Mouse (Mus musculus) cerebellum, adult 2 months (tissue): ENCODE data around the gene F12. TPM values are rescaled to one million over a fixed set of nuclear protein-coding genes. Genes with fewer than 3 reads are reported as not detected.

Experiments used
- DNase-seq, 2 experiments: peaks; one replicate each; pipeline ENCODE4 v3.0.0; 2021
- H3K27ac ChIP-seq: fragments of 200-500 bp; 2 replicates; pipeline ENCODE4 v1.5.1; 2012; ENCODE audit warnings: low read length, control low read depth, inconsistent platforms; ENCODE audit not compliant: insufficient read depth
- H3K27me3 ChIP-seq: fragments of 200-500 bp; 2 replicates; pipeline ENCODE4 v1.6.1; 2012; ENCODE audit warnings: inconsistent platforms, mild to moderate bottlenecking, low read length, moderate library complexity; ENCODE audit not compliant: control insufficient read depth, insufficient read depth
- H3K4me1 ChIP-seq: fragments of 200-500 bp; 2 replicates; pipeline ENCODE4 v1.6.1; 2011; ENCODE audit warnings: low read length; ENCODE audit not compliant: control insufficient read depth, insufficient read depth
- H3K4me3 ChIP-seq: fragments of 200-500 bp; replicated peaks from 2 replicates; pipeline ENCODE3; 2011; ENCODE audit warnings: mild to moderate bottlenecking, low read depth, low read length, control low read depth; ENCODE audit not compliant: insufficient read depth
- CTCF ChIP-seq: fragments of 200-500 bp; IDR thresholded peaks from 2 replicates; pipeline ENCODE4 v1.5.1; 2011; ENCODE audit warnings: low read depth, mild to moderate bottlenecking, control low read depth, low read length, moderate library complexity, borderline replicate concordance; ENCODE audit not compliant: insufficient read depth
- POLR2A ChIP-seq: fragments of 200-500 bp; IDR thresholded peaks from 2 replicates; pipeline ENCODE4 v1.6.1; 2011; ENCODE audit warnings: low read length, control low read depth, borderline replicate concordance; ENCODE audit not compliant: insufficient read depth
- WGBS: fragments of 180-500 bp; shearing (Covaris S2); methylation state at CpG from one replicate; pipeline ENCODE4 v1.1.7; 2018; 5-methylcytosine and 5-hydroxymethylcytosine counted together
- polyA plus RNA-seq: library from polyadenylated mRNA; depleted of rRNA; stranded (reverse); fragments of >200 nt; gene quantifications from 2 replicates; pipeline ENCODE4 v1.2.3, GENCODE M21; 2012

Gene F12
- polyA plus RNA-seq, 1 experiment = 0.11 TPM

GRCm38 (mm10) chr13:55429226-55429888 lies 2.8 kb upstream of the F12 start:
- Histone ChIP-seq H3K4me3 (no peak overlapping the region), H3K27me3 (no peaks in the 10 kb centered on the region), H3K4me1 (no peaks in the 10 kb centered on the region), H3K27ac (no peak overlapping the region)
- no peak for DNase-seq
- WGBS = 82% methylated on average over 12 of the region's 12 CpGs
- TF ChIP-seq POLR2A (no peak), CTCF (no peak)

- Histone ChIP-seq H3K27me3 (no peaks in the 10 kb centered on the region), H3K27ac (no peak overlapping the region), H3K4me1 (peaks cover 4% of the 10 kb centered on the region; the same call in 1 of the 2 replicates), H3K4me3 (peak overlapping the region; percentile 23)
- peak; percentile 57 to 71 for DNase-seq
- TF ChIP-seq POLR2A (no peak), CTCF (peak; percentile 77)
- WGBS = 15% methylated on average over 35 of the region's 35 CpGs
Observed at GRCm38 (mm10) chr13:55420933-55421800, 5.4 kb downstream of the F12 start.

GRCm38 (mm10) chr13:55420018-55420932 lies 6.3 kb downstream of the F12 start:
- no peak for TF ChIP-seq CTCF
- TF ChIP-seq POLR2A = no peak
- no peak overlapping the region for H3K27ac ChIP-seq
- no peak overlapping the region for H3K4me3 ChIP-seq
- peaks cover 4% of the 10 kb centered on the region; the same call in 1 of the 2 replicates for H3K4me1 ChIP-seq
- no peaks in the 10 kb centered on the region for H3K27me3 ChIP-seq
- peak in 1 of 2 experiments; percentile 16 for DNase-seq
- WGBS = 30% methylated on average over 50 of the region's 51 CpGs

- WGBS = 85% methylated on average over 5 of the region's 5 CpGs
- no peak overlapping the region for H3K4me3 ChIP-seq
- H3K27ac ChIP-seq = no peak overlapping the region
- H3K4me1 ChIP-seq = peaks cover 7% of the 10 kb centered on the region
- TF ChIP-seq POLR2A = no peak
- no peak for TF ChIP-seq CTCF
- no peaks in the 10 kb centered on the region for H3K27me3 ChIP-seq
- DNase-seq = no peak
Observed at GRCm38 (mm10) chr13:55419142-55419541, 7.5 kb downstream of the F12 start.

GRCm38 (mm10) chr13:55418004-55418403 lies 8.6 kb downstream of the F12 start:
- Histone ChIP-seq H3K27ac (no peak overlapping the region), H3K27me3 (no peaks in the 10 kb centered on the region), H3K4me3 (no peak overlapping the region), H3K4me1 (peaks cover 7% of the 10 kb centered on the region)
- whole genome bisulfite sequencing = 9% methylated on average over 12 of the region's 12 CpGs
- peak; percentile 91 for TF ChIP-seq CTCF
- no peak for TF ChIP-seq POLR2A
- peak; percentile 78 to 89 for DNase-seq

GRCm38 (mm10) chr13:55414743-55415380 lies 11.7 kb downstream of the F12 start, which contains the start of gene Pfn3:
Gene Pfn3 (minus strand): TSS chr13:55415232.
- Histone ChIP-seq H3K4me1 (peaks cover 3% of the 10 kb centered on the region; the same call in 1 of the 2 replicates), H3K4me3 (peak within 1 kb of the TSS; percentile 46), H3K27ac (no peak within 1 kb of the TSS), H3K27me3 (no peaks in the 10 kb centered on the region)
- TF ChIP-seq POLR2A = no peak
- no peak for TF ChIP-seq CTCF
- DNase-seq = peak; percentile 24 to 44
- WGBS = 19% methylated on average over 41 of the region's 41 CpGs

GRCm38 (mm10) chr13:55413333-55413732 lies 13.3 kb downstream of the F12 start:
- Histone ChIP-seq H3K27ac (no peak overlapping the region), H3K4me1 (peaks cover 3% of the 10 kb centered on the region; the same call in 1 of the 2 replicates), H3K27me3 (no peaks in the 10 kb centered on the region), H3K4me3 (no peak overlapping the region)
- DNase-seq = no peak
- TF ChIP-seq POLR2A (no peak), CTCF (no peak)
- 72% methylated on average over 12 of the region's 12 CpGs for WGBS
